Mouse (Mus musculus): ENCODE data around the gene Pole. TPM values are rescaled to one million over a fixed set of nuclear protein-coding genes. Genes with fewer than 3 reads are reported as not detected.

Pole gene
- total RNA-seq, 1 experiment from 2014 or later = 6.1 TPM

GRCm38 (mm10) chr5:110386371-110387330, 100.5 kb downstream of the Pole start:
- no peak for ATAC-seq (ENCODE audit: extremely low read depth, insufficient number of reproducible peaks, low FRiP score, poor library complexity, severe bottlenecking)

Other genes starting within 250 kb of the Pole start
- 13.4 and 16.5 TPM in 2 replicates for gene Gm17655, start 213.8 kb upstream of the Pole start, total RNA-seq (2017)
- gene Gm35315, start 191.9 kb upstream of the Pole start, total RNA-seq (2017) = 0.35 and 0.74 TPM in 2 replicates
- 0.12 and 0.49 TPM in 2 replicates for gene Plcxd1, start 186.3 kb upstream of the Pole start, total RNA-seq (2017)
- 47.6 and 54.1 TPM in 2 replicates for gene Gtpbp6, start 178.1 kb upstream of the Pole start, total RNA-seq (2017)
- 8.1 and 10.4 TPM in 2 replicates for gene Zfp605, start 176.2 kb upstream of the Pole start, total RNA-seq (2017)
- 111 and 115 TPM in 2 replicates for gene Chfr, start 150.5 kb upstream of the Pole start, total RNA-seq (2017)
- 40.0 and 46.7 TPM in 2 replicates for gene Golga3, start 109.6 kb upstream of the Pole start, total RNA-seq (2017)
- gene Ankle2, start 55.3 kb upstream of the Pole start, total RNA-seq (2017) = 75.8 and 96.5 TPM in 2 replicates
- gene Pgam5, start 16.4 kb upstream of the Pole start, total RNA-seq (2017) = 29.3 and 32.0 TPM in 2 replicates
- 1.4 and 2.3 TPM in 2 replicates for gene Pxmp2, start 120 bp upstream of the Pole start, total RNA-seq (2017)
- gene P2rx2, start 56.9 kb downstream of the Pole start, total RNA-seq (2017) = not detected in 2 replicates
- not detected in 2 replicates for gene Lrcol1, start 58.4 kb downstream of the Pole start, total RNA-seq (2017)
- gene Fbrsl1, start 162.2 kb downstream of the Pole start, total RNA-seq (2017) = 21.2 and 28.4 TPM in 2 replicates

Measured in neutrophil, adult 5-6 weeks (primary cell).